Mouse (Mus musculus): ENCODE measurements around the gene Rdh13.

DNA sequence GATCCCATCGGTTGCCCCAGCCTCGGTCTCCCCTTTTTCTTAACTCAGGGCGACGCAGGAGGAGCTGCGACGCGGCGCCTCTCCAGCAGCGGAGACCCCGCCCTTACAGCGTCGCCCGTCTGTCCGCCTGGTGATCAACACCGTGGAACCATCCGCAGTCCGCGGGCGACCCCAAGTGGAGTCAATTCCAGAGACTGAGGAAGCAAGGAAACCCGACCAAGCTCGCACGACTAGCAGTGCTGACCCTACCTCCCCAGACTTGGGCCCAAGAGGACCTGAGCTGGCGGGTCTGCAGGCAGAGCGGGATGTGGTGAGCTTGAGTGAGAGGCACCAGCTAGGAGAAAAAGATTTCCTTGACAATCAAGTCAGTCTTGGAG lies 25.7 kb upstream of the Rdh13 start:
- no peak for TF ChIP-seq POLR2A (IDR thresholded peaks at IDR 0.05; ENCODE audit: insufficient read depth, low read depth, low read length)
- peak; percentile 81 for TF ChIP-seq CTCF (IDR thresholded peaks at IDR 0.05)
- TF ChIP-seq EP300 (IDR thresholded peaks at IDR 0.05; ENCODE audit: insufficient read depth, low read depth, low read length): peak; percentile 65; the same call in 1 of the 2 replicates
